Mouse (Mus musculus) testis, adult 10 weeks (tissue): ENCODE data around the gene Gm13279. TPM values are rescaled to one million over a fixed set of nuclear protein-coding genes. Genes with fewer than 3 reads are reported as not detected.

Source experiments
- polyA plus RNA-seq: library from polyadenylated mRNA; stranded (reverse); fragments of 350-450 nt; fragmentation: Illumina TruSeq; extraction: RNeasy Lipid Tissue Mini Kit (QIAGEN cat#74804); gene quantifications from one replicate; pipeline ENCODE4 v1.2.3, GENCODE M21; 2014; ENCODE audit warnings: low read depth, low replicate concordance

The Gm13279 gene
- not detected for polyA plus RNA-seq

DNA sequence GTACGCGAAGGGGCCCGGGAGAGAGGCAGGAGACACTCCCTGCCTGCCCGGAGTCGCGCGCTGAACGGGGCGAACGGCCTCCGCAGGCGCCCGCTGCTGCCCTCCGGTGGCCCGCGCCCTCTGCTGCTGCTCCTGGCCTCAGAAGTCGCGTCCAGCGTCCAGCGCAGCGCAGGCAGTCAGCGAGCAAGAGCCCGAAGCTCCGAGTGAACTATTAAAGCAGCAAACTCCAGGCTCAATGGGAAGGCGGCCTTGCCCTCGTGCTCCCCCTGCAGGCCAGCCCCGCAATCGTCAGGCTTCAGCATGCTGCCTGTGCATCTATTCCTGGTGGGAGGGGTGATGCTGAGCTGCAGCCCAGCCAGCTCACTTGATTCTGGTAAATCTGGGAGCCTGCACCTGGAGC lies at the start of gene Gm13279:
TSS of gene Gm13279 (plus strand) at position 301 of the 400 bp plus-strand sequence.

GRCm38 (mm10) chr4:88754818-88755340 lies 42.3 kb upstream of the Gm13279 start, which contains the start of gene Gm13271:
Gene Gm13271 (plus strand): TSS chr4:88754868.

GRCm38 (mm10) chr4:88759610-88760268 lies 37.5 kb upstream of the Gm13279 start, which contains the start of gene Gm13283:
Gene Gm13283 (plus strand): TSS chr4:88760119.

DNA sequence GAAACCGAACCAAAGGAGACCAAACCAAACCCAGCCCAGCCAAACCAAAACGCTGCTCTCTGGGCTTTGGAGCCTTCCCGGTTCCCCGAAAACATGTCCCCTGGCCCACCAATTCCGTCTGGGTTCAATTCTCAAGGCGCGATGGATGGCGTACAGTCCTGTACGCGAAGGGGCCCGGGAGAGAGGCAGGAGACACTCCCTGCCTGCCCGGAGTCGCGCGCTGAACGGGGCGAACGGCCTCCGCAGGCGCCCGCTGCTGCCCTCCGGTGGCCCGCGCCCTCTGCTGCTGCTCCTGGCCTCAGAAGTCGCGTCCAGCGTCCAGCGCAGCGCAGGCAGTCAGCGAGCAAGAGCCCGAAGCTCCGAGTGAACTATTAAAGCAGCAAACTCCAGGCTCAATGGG lies 23.7 kb upstream of the Gm13279 start, which contains the start of gene Gm13290:
TSS of gene Gm13290 (plus strand) at position 301 of the 400 bp plus-strand sequence.

DNA sequence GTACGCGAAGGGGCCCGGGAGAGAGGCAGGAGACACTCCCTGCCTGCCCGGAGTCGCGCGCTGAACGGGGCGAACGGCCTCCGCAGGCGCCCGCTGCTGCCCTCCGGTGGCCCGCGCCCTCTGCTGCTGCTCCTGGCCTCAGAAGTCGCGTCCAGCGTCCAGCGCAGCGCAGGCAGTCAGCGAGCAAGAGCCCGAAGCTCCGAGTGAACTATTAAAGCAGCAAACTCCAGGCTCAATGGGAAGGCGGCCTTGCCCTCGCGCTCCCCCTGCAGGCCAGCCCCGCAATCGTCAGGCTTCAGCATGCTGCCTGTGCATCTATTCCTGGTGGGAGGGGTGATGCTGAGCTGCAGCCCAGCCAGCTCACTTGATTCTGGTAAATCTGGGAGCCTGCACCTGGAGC lies 20.6 kb upstream of the Gm13279 start, which contains the start of gene Gm13289:
TSS of gene Gm13289 (plus strand) at position 301 of the 400 bp plus-strand sequence.

GRCm38 (mm10) chr4:88779550-88779949 lies 17.6 kb upstream of the Gm13279 start, which contains the start of gene Gm13272:
Gene Gm13272 (plus strand): TSS chr4:88779850.

GRCm38 (mm10) chr4:88781831-88782230 lies 15.4 kb upstream of the Gm13279 start, which contains the start of gene Ifnz:
Gene Ifnz (plus strand): TSS chr4:88782131.

GRCm38 (mm10) chr4:88785409-88785808 lies 11.8 kb upstream of the Gm13279 start, which contains the start of gene Gm13276:
Gene Gm13276 (plus strand): TSS chr4:88785709.

DNA sequence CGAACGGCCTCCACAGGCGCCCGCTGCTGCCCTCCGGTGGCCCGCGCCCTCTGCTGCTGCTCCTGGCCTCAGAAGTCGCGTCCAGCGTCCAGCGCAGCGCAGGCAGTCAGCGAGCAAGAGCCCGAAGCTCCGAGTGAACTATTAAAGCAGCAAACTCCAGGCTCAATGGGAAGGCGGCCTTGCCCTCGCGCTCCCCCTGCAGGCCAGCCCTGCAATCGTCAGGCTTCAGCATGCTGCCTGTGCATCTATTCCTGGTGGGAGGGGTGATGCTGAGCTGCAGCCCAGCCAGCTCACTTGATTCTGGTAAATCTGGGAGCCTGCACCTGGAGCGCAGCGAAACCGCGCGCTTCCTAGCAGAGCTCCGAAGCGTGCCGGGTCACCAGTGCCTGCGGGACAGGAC lies 8.8 kb upstream of the Gm13279 start, which contains the start of gene Gm13277:
TSS of gene Gm13277 (plus strand) at position 231 of the 400 bp plus-strand sequence.

GRCm38 (mm10) chr4:88791250-88791649 lies 5.9 kb upstream of the Gm13279 start, which contains the start of gene Gm13278:
Gene Gm13278 (plus strand): TSS chr4:88791550.

DNA sequence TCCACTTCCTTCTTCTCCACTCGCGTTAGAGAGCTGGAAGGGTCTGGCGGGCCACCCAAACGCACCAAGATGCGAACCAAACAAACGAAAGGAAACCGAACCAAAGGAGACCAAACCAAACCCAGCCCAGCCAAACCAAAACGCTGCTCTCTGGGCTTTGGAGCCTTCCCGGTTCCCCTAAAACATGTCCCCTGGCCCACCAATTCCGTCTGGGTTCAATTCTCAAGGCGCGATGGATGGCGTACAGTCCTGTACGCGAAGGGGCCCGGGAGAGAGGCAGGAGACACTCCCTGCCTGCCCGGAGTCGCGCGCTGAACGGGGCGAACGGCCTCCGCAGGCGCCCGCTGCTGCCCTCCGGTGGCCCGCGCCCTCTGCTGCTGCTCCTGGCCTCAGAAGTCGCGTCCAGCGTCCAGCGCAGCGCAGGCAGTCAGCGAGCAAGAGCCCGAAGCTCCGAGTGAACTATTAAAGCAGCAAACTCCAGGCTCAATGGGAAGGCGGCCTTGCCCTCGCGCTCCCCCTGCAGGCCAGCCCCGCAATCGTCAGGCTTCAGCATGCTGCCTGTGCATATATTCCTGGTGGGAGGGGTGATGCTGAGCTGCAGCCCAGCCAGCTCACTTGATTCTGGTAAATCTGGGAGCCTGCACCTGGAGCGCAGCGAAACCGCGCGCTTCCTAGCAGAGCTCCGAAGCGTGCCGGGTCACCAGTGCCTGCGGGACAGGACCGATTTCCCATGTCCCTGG lies 3.1 kb upstream of the Gm13279 start, which contains the start of gene Gm13275:
TSS of gene Gm13275 (plus strand) at position 552 of the 740 bp plus-strand sequence.

DNA sequence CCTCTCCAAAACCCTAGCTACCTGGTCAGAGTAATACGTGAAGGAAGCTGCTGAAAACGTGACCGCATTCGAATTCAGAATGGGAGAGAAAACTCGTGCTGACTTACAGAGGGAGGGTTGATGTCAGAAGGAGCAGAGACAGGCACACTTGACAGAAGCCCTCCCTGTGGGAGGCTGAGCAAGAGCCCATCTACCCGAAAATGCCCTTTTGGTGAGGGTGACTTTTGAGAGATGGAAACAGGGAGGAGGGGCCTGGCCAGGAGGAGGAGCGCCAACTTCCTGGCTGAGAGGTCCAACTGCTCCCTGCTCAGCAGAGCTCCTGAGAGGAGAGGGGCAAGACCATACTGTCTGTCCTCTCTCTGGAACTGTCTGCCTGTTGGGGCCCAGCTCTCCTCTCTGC lies 2.2 kb downstream of the Gm13279 start, which contains the start of gene Gm13285:
TSS of gene Gm13285 (plus strand) at position 301 of the 400 bp plus-strand sequence.

DNA sequence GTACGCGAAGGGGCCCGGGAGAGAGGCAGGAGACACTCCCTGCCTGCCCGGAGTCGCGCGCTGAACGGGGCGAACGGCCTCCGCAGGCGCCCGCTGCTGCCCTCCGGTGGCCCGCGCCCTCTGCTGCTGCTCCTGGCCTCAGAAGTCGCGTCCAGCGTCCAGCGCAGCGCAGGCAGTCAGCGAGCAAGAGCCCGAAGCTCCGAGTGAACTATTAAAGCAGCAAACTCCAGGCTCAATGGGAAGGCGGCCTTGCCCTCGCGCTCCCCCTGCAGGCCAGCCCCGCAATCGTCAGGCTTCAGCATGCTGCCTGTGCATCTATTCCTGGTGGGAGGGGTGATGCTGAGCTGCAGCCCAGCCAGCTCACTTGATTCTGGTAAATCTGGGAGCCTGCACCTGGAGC lies 5.8 kb downstream of the Gm13279 start, which contains the start of gene Gm13287:
TSS of gene Gm13287 (plus strand) at position 301 of the 400 bp plus-strand sequence.

DNA sequence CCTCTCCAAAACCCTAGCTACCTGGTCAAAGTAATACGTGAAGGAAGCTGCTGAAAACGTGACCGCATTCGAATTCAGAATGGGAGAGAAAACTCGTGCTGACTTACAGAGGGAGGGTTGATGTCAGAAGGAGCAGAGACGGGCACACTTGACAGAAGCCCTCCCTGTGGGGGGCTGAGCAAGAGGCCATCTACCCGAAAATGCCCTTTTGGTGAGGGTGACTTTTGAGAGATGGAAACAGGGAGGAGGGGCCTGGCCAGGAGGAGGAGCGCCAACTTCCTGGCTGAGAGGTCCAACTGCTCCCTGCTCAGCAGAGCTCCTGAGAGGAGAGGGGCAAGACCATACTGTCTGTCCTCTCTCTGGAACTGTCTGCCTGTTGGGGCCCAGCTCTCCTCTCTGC lies 8.0 kb downstream of the Gm13279 start, which contains the start of gene Gm13288:
TSS of gene Gm13288 (plus strand) at position 301 of the 400 bp plus-strand sequence.

GRCm38 (mm10) chr4:88815928-88816327 lies 18.7 kb downstream of the Gm13279 start, which contains the start of gene Ifna7:
Gene Ifna7 (plus strand): TSS chr4:88816228.

DNA sequence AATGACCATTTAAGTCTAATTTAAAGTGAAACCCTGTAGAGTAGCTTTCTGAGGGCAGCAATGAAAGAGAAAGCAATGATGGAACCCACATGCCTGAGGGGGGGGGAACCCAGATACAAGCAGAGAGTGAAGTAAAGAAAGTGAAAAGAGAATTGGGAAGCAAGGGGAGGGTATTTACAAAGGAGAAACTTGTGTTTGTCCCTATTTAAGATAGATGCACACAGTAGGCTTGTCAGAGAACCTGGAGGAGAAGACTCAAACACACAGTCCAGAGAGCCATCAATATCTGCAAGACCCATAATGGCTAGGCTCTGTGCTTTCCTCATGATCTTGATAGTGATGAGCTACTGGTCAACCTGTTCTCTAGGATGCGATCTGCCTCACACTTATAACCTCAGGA lies 22.5 kb downstream of the Gm13279 start, which contains the start of gene Ifna11:
TSS of gene Ifna11 (plus strand) at position 301 of the 400 bp plus-strand sequence.

DNA sequence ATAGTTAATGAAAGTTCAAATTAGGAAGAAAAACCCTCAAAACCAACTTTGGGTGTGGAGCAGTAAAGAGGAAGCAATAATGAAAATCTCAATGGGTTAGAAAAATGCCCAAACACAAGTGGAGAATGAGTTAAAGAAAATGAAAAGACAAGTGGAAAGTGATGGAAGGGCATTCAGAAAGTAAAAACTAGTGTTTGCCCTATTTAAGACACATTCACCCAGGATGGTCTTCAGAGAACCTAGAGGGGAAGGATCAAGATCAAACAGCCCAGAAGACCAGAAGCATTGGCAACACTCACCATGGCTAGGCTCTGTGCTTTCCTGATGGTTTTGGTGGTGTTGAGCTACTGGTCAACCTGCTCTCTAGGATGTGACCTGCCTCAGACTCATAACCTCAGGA lies 29.9 kb downstream of the Gm13279 start, which contains the start of gene Ifna6:
TSS of gene Ifna6 (plus strand) at position 301 of the 400 bp plus-strand sequence.

GRCm38 (mm10) chr4:88835225-88835624 lies 38.0 kb downstream of the Gm13279 start, which contains the start of gene Ifna5:
Gene Ifna5 (plus strand): TSS chr4:88835525.

GRCm38 (mm10) chr4:88841438-88841911 lies 44.3 kb downstream of the Gm13279 start, which contains the start of gene Ifna4:
Gene Ifna4 (plus strand): TSS chr4:88841861.

